ENCODE assay signal across 12 mouse cellular contexts in genomic region chr9:69306734-69307528, GRCm38 (mm10).
DNase-seq lines count a peak whose midpoint lies in the region; ATAC-seq and TF ChIP-seq lines count a peak whose summit lies in the region.
"Had no signal": no experiment of that assay in that cellular context is flagged by ENCODE, and none has a peak within 500 bp of the region (broad histone marks: within the 10 kb centered on the region; RNA-seq: fewer than 3 reads in every experiment).

No protein-coding gene starts in this region.

- ATAC-seq in granulocyte monocyte progenitor cell, adult 5-6 weeks (replicated peaks; ENCODE audit: poor library complexity, severe bottlenecking) = peak; percentile 69
- peak; percentile 79 for ATAC-seq in megakaryocyte progenitor cell, adult 5-6 weeks (replicated peaks; ENCODE audit: poor library complexity)
- ATAC-seq: midbrain, embryonic 13.5 days had no signal

- no peaks in the 10 kb centered on the region for H3K27me3 ChIP-seq in thymus, adult 2 months (ENCODE audit: control insufficient read depth, insufficient read depth, low read length)

- no peak overlapping the region for H3K27ac ChIP-seq in thymus, adult 2 months (ENCODE audit: control insufficient read depth, insufficient read depth, low read length)
- H3K27ac ChIP-seq: forebrain, embryonic 12.5 days; midbrain, embryonic 13.5 days had no signal

- no peaks in the 10 kb centered on the region for H3K36me3 ChIP-seq in thymus, adult 2 months (ENCODE audit: control insufficient read depth, insufficient read depth, low read length)
- H3K36me3 ChIP-seq: forebrain, embryonic 12.5 days; midbrain, embryonic 13.5 days had no signal

- no peak overlapping the region for H3K4me3 ChIP-seq in thymus, adult 2 months (ENCODE audit: control insufficient read depth, insufficient read depth, low read length)
- H3K4me3 ChIP-seq: forebrain, embryonic 12.5 days; midbrain, embryonic 13.5 days had no signal

- intact Hi-C loops in gastrocnemius, postnatal 14 days (cut with DNase I; ENCODE audit: low total_unique reads) = no loop called here
- intact Hi-C loops in left cerebral cortex, postnatal 14 days (cut with DNase I) = no loop called here

- WGBS in thymus, adult 2 months = 87% methylated on average over 9 of the region's 9 CpGs

- no peak for TF ChIP-seq CTCF in thymus, adult 2 months (IDR thresholded peaks at IDR 0.05; ENCODE audit: borderline replicate concordance, control insufficient read depth, extremely low read depth, insufficient read depth, low read length, poor library complexity)

- peaks cover 13% of the 10 kb centered on the region; the same call in 1 of the 2 replicates for H3K4me1 ChIP-seq in thymus, adult 2 months (replicated peaks; ENCODE audit: control insufficient read depth, insufficient read depth, low read length)

- TF ChIP-seq POLR2A in thymus, adult 2 months (IDR thresholded peaks at IDR 0.05; ENCODE audit: control insufficient read depth, extremely low read depth, insufficient read depth, low read length, poor library complexity) = no peak

- DNase-seq in gastrocnemius, adult 8-10 months (ENCODE audit: low spot score in 2 of 2) = peak; percentile 18 to 25
- DNase-seq in gastrocnemius, postnatal 14 days = no peak
- peak; percentile 22 for DNase-seq in thymus, postnatal 14 days
- DNase-seq in thymus, adult 2 months = no peak
- no peak for DNase-seq in ovary, postnatal 36 days (ENCODE audit: low spot score)
- DNase-seq in left cerebral cortex, postnatal 14 days (ENCODE audit: low spot score in 2 of 2) = no peak
- DNase-seq: cerebellum, postnatal 14 days; thymus, adult 18-20 months had no signal

Comparison
In these comparisons a context has a peak if more than half of its experiments do, and no peak if none do; other contexts are left out.
1. DNase-seq: peak in gastrocnemius, adult 8-10 months (2 of 2) and thymus, postnatal 14 days (single experiment); none in gastrocnemius, postnatal 14 days (single experiment), thymus, adult 2 months (single experiment), ovary, postnatal 36 days (single experiment) and left cerebral cortex, postnatal 14 days (0 of 2).